Mouse (Mus musculus): ENCODE results near the gene Deup1.

DNA sequence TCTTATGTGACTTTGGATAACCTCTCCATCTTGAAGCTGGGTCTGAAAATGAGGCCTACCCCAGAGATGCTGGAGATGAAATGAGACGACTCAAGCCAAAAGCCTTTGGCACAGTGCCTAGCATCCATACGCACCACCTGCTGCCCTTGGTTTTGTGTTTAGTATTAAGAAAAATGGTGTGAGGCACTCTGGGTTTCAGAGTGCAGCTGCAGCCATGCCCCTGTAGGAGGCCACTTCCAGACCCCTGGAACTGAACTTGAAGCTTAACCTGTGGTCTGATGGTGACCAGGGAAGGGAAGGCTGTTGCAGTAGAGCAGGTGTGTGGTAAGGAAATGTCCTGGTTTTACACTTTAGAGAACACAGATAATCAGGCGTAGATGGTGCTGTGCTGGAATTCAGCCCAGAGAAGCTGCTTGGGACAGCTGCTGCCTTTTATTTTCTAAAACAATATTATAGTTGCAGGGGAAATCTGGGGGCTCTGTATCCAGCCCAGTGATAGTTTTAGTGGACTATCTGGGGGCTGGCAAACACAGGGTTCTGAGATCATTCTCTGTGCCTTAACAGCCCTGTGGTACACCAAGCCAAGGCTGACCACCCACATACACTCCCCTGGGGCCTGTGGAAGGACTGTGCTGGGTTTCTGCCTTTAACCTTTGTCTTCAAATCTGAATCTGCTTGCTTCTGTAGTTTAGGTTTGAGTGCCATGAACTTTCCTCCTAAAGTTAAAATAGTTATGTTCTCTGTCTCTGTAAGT lies 117.0 kb downstream of the Deup1 start:
- no peak for TF ChIP-seq SRF (IDR thresholded peaks at IDR 0.05; ENCODE audit: control insufficient read depth, insufficient read length, low read depth)
- TF ChIP-seq POLR2A (IDR thresholded peaks at IDR 0.05; ENCODE audit: insufficient read length, low read depth): no peak
- no peak for TF ChIP-seq E2F4 (IDR thresholded peaks at IDR 0.05; ENCODE audit: insufficient read depth)
- TF ChIP-seq REST (IDR thresholded peaks at IDR 0.05; ENCODE audit: insufficient read depth, insufficient read length): no peak
- no peak for TF ChIP-seq USF1 (IDR thresholded peaks at IDR 0.05; ENCODE audit: low read depth)
- TF ChIP-seq TCF12 (IDR thresholded peaks at IDR 0.05; ENCODE audit: insufficient read depth, poor library complexity, severe bottlenecking): no peak
- TF ChIP-seq TCF3 (IDR thresholded peaks at IDR 0.05; ENCODE audit: insufficient read length, low read depth): no peak
- TF ChIP-seq CEBPB (IDR thresholded peaks at IDR 0.05; ENCODE audit: insufficient read depth, poor library complexity, severe bottlenecking): no peak
- peak in 1 of 3 experiments; percentile 7 for TF ChIP-seq MYOD1 (IDR thresholded peaks at IDR 0.05; ENCODE audit: control insufficient read depth in 1 of 3, insufficient read length in 2 of 3, low read depth in 2 of 3)
